In genomic region chr7:112883791-112884274, GRCm38 (mm10) we compare ENCODE assay signal across 9 mouse cellular contexts.
DNase-seq lines count a peak whose midpoint lies in the region; ATAC-seq lines count a peak whose summit lies in the region.
"Had no signal": no experiment of that assay in that cellular context is flagged by ENCODE, and none has a peak within 500 bp of the region (broad histone marks: within the 10 kb centered on the region; RNA-seq: fewer than 3 reads in every experiment).

No protein-coding gene starts in this region.

- H3K27ac ChIP-seq in hindbrain, embryonic 11.5 days (ENCODE audit: low read depth, low read length) = peak overlapping the region; percentile 75
- peak overlapping the region; percentile 73 for H3K27ac ChIP-seq in neural tube, embryonic 11.5 days (ENCODE audit: low read depth, low read length)
- H3K27ac ChIP-seq: liver, embryonic 14.5 days had no signal

- H3K27me3 ChIP-seq in hindbrain, embryonic 11.5 days (ENCODE audit: control insufficient read depth, insufficient read depth, low read length) = no peaks in the 10 kb centered on the region
- no peaks in the 10 kb centered on the region for H3K27me3 ChIP-seq in neural tube, embryonic 11.5 days (ENCODE audit: control insufficient read depth, insufficient read depth, low read length)

- peak overlapping the region; percentile 31; the same call in 1 of the 2 replicates for H3K9ac ChIP-seq in hindbrain, embryonic 11.5 days (ENCODE audit: low read depth, low read length)
- H3K9ac ChIP-seq in neural tube, embryonic 11.5 days (ENCODE audit: low read length) = no peak overlapping the region
- H3K9ac ChIP-seq: liver, embryonic 14.5 days had no signal

- no peak overlapping the region for H3K4me3 ChIP-seq in hindbrain, embryonic 11.5 days (ENCODE audit: low read depth, low read length)
- H3K4me3 ChIP-seq in neural tube, embryonic 11.5 days (ENCODE audit: low read depth, low read length) = no peak overlapping the region

- no peaks in the 10 kb centered on the region for H3K36me3 ChIP-seq in hindbrain, embryonic 11.5 days (ENCODE audit: control insufficient read depth, insufficient read depth, low read length)
- no peaks in the 10 kb centered on the region for H3K36me3 ChIP-seq in neural tube, embryonic 11.5 days (ENCODE audit: control insufficient read depth, insufficient read depth, low read length)

- H3K4me1 ChIP-seq in hindbrain, embryonic 11.5 days (replicated peaks; ENCODE audit: control insufficient read depth, insufficient read depth, low read length) = peaks cover 16% of the 10 kb centered on the region; the same call in 1 of the 2 replicates
- peaks cover 14% of the 10 kb centered on the region for H3K4me1 ChIP-seq in neural tube, embryonic 11.5 days (ENCODE audit: control insufficient read depth, insufficient read depth, low read length)

- H3K4me2 ChIP-seq in hindbrain, embryonic 11.5 days (replicated peaks; ENCODE audit: low read depth, low read length) = no peak overlapping the region
- no peak overlapping the region for H3K4me2 ChIP-seq in neural tube, embryonic 11.5 days (ENCODE audit: low read depth)

- WGBS in hindbrain, embryonic 11.5 days = 10% methylated on average over 8 of the region's 8 CpGs
- WGBS in neural tube, embryonic 11.5 days = 13% methylated on average over 8 of the region's 8 CpGs

- peak; percentile 97 for ATAC-seq in hindbrain, embryonic 11.5 days (ENCODE audit: low FRiP score)
- peak; percentile 93 for ATAC-seq in neural tube, embryonic 11.5 days (ENCODE audit: insufficient read depth, low FRiP score, low TSS enrichment)

- peak; percentile 80 for DNase-seq in adrenal gland, adult 2 months
- DNase-seq in cerebellum, postnatal 14 days = peak; percentile 69 to 72
- DNase-seq in frontal cortex, postnatal 25 days (ENCODE audit: low spot score in 2 of 2) = peak; percentile 9 to 42
- DNase-seq in hindbrain, embryonic 11.5 days (ENCODE audit: low spot score) = peak; percentile 68
- peak; percentile 47 to 66 for DNase-seq in left cerebral cortex, postnatal 25 days (ENCODE audit: low spot score in 2 of 2)
- peak; percentile 72 for DNase-seq in neural tube, embryonic 11.5 days (ENCODE audit: low spot score)
- DNase-seq in urinary bladder, adult 18-20 months (ENCODE audit: low spot score in 2 of 2) = no peak
- DNase-seq in testis, postnatal 10 days (ENCODE audit: low spot score) = no peak

- intact Hi-C loops in left cerebral cortex, postnatal 25 days (cut with DNase I) = no loop called here

- H3K9me3 ChIP-seq in hindbrain, embryonic 11.5 days (ENCODE audit: control insufficient read depth, low read length) = no peaks in the 10 kb centered on the region
- no peaks in the 10 kb centered on the region for H3K9me3 ChIP-seq in neural tube, embryonic 11.5 days (ENCODE audit: control insufficient read depth, low read length)

Comparison
In these comparisons a context has a peak if more than half of its experiments do, and no peak if none do; other contexts are left out.
1. DNase-seq: peak in adrenal gland, adult 2 months (single experiment), cerebellum, postnatal 14 days (2 of 2), frontal cortex, postnatal 25 days (2 of 2), hindbrain, embryonic 11.5 days (single experiment), left cerebral cortex, postnatal 25 days (2 of 2) and neural tube, embryonic 11.5 days (single experiment); none in urinary bladder, adult 18-20 months (0 of 2) and testis, postnatal 10 days (single experiment).